Mouse (Mus musculus) right cerebral cortex, postnatal 4 days (tissue): ENCODE results near the gene Bglap3.
A peak's percentile ranks its signal among the peaks of the same experiment; 100 is the strongest.
"Not testable (repeated sequence)": the region's sequence is repeated elsewhere in the genome, so short reads cannot be mapped to it uniquely, and the experiment has no call there.

Source experiments
- DNase-seq: peaks from one replicate; pipeline ENCODE4 v3.0.0-alpha.2; 2022

Gene Bglap3

GRCm38 (mm10) chr3:88372643-88373042, at the start of gene Bglap3:
TSS of gene Bglap3 (minus strand) at chr3:88372743.
- not testable (repeated sequence) for DNase-seq

- DNase-seq, result no peak
These were observed 49.6 kb upstream of the Bglap3 start for GRCm38 (mm10) chr3:88422020-88422720.

- DNase-seq, result no peak
These were observed 48.2 kb upstream of the Bglap3 start for GRCm38 (mm10) chr3:88420771-88421170.

- DNase-seq, result no peak
These were observed 45.5 kb upstream of the Bglap3 start for GRCm38 (mm10) chr3:88418016-88418415.

GRCm38 (mm10) chr3:88415668-88416067, 43.1 kb upstream of the Bglap3 start:
- no peak for DNase-seq

- DNase-seq, result no peak
These were observed 40.1 kb upstream of the Bglap3 start for GRCm38 (mm10) chr3:88412636-88413035.

- DNase-seq, result no peak
These were observed 39.1 kb upstream of the Bglap3 start for GRCm38 (mm10) chr3:88411681-88412080.

GRCm38 (mm10) chr3:88410645-88411031, 38.1 kb upstream of the Bglap3 start:
- no peak for DNase-seq

GRCm38 (mm10) chr3:88409741-88410644, 37.5 kb upstream of the Bglap3 start, which contains the start of gene Pmf1:
TSS of gene Pmf1 (minus strand) at chr3:88410331.
- DNase-seq, result peak; percentile 84

GRCm38 (mm10) chr3:88408953-88409352, 36.4 kb upstream of the Bglap3 start:
- no peak for DNase-seq

- DNase-seq, result no peak
These were observed 35.0 kb upstream of the Bglap3 start for GRCm38 (mm10) chr3:88407529-88407928.

GRCm38 (mm10) chr3:88407090-88407489, 34.5 kb upstream of the Bglap3 start:
- peak; percentile 40 for DNase-seq

GRCm38 (mm10) chr3:88403522-88404230, 31.1 kb upstream of the Bglap3 start:
- DNase-seq, result no peak

- no peak for DNase-seq
These were observed 26.1 kb upstream of the Bglap3 start for GRCm38 (mm10) chr3:88398666-88399065.

GRCm38 (mm10) chr3:88395742-88396141, 23.2 kb upstream of the Bglap3 start:
- no peak for DNase-seq

GRCm38 (mm10) chr3:88395288-88395687, 22.7 kb upstream of the Bglap3 start:
- DNase-seq, result no peak

- DNase-seq, result no peak
These were observed 21.3 kb upstream of the Bglap3 start for GRCm38 (mm10) chr3:88393776-88394375.

- DNase-seq, result no peak
These were observed 11.8 kb upstream of the Bglap3 start, which contains the start of gene Bglap for GRCm38 (mm10) chr3:88384364-88384763. TSS of gene Bglap (minus strand) at chr3:88384464.

GRCm38 (mm10) chr3:88382383-88382782, 9.8 kb upstream of the Bglap3 start:
- not testable (repeated sequence) for DNase-seq

- not testable (repeated sequence) for DNase-seq
These were observed 9.1 kb upstream of the Bglap3 start for GRCm38 (mm10) chr3:88381389-88382315.

- DNase-seq, result not testable (repeated sequence)
These were observed 6.1 kb upstream of the Bglap3 start, which contains the start of gene Bglap2 for GRCm38 (mm10) chr3:88378599-88378998. TSS of gene Bglap2 (minus strand) at chr3:88378699.
